Mouse (Mus musculus) MEL-GATA-1-ER (cell line): ENCODE measurements around the gene Inpp5d.

Source experiments
- DNase-seq: peaks from one replicate; pipeline ENCODE4 v3.0.0-alpha.2; 2012; ENCODE audit warnings: low read depth; ENCODE audit errors: extremely low read depth

The Inpp5d gene

DNA sequence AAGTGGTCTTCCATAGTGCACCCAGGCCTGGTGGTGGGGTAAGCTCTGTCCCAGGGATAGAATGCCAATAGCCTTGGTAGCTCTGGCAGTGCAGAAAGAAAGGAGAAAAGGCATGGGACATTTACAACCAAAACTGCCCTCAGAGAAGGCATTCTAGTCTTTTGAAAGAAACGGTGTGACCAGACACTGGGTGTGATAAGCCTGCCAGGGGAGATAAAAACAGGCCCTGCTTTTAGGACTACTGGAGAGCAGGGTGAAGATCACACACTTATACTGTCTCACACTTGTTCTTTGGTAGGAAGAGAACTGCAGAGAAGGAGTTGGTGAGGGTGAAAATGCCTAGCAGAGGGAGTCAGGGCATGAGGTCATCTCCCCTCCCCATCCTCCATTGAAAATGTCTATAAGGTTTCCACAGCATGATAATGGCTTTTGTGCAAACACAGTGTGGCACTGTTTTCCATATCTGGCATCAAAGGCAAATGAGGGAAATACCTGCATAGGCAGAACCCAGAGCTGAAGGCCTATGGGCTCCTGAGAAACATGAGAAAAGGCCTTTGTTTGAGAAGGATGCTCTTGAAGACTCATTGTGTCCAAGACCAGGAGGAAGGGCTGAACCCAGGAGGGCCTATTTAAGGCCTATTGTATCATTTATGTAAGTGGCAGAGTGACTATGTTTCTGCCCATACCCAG, 4.0 kb downstream of the Inpp5d start:
- DNase-seq, result no peak

GRCm38 (mm10) chr1:87624826-87625225, 4.7 kb downstream of the Inpp5d start:
- no peak for DNase-seq

- DNase-seq, result no peak
These were observed 5.3 kb downstream of the Inpp5d start for GRCm38 (mm10) chr1:87625254-87626025.

GRCm38 (mm10) chr1:87626344-87626743, 6.2 kb downstream of the Inpp5d start:
- peak; percentile 73 for DNase-seq

DNA sequence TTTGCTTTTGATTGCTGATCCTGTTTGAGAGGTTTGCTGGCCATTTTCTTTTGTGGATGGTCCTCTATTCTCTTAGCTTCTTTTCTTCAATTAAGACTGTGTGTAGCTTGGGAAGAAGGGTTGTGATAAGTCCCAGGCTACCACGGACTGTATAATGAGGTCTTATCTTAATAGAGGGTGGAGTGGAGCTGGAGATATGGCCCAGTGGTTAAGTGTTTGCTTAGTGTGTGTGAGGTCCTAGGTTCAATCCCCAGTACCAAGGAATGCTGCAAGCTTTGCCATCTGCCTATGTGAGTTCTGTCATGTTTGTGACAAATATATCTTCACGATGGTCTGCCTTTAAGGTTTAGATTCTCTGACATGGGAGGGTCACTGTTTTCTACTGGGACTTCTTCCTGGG, 8.0 kb downstream of the Inpp5d start:
- peak; percentile 73 for DNase-seq

GRCm38 (mm10) chr1:87631584-87631983, 11.5 kb downstream of the Inpp5d start:
- no peak for DNase-seq

- no peak for DNase-seq
These were observed 12.1 kb downstream of the Inpp5d start for GRCm38 (mm10) chr1:87632163-87632562.

- DNase-seq, result no peak
These were observed 16.6 kb downstream of the Inpp5d start for GRCm38 (mm10) chr1:87636716-87637117.

- DNase-seq, result peak; percentile 79
These were observed 17.2 kb downstream of the Inpp5d start for GRCm38 (mm10) chr1:87637121-87637877.

DNA sequence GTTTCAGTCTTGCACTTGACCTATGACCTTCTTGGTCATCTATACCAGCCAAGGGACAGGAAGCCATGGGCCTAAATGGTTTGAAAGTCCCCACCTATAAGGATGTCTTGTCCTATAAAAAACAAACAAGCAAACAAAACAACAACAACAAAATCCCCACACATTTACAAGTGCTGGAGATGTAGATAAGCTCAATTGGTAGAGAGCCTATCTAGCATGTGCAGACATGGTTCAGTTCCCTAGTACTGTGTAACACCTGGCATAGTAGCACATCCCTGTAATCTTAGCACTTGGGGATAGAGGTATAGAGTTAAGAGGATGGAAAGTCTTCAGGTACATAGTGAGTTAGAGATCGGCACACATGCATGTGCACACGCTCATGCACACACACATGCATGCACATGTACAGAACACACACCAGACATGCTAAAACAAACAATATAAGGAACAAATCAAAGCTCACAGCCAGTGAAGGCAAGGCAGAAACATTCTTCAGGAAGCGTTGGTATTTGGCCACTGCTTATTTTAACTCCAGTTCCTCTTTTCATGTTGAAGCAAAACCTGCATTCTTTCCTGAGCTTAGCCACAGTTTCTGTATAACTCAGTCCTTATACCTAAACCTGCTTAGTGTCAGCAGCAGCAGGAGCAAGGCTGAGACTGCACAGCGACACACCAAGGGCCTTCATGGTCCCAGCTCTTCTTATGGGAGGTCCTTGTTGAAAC, 17.9 kb downstream of the Inpp5d start:
- no peak for DNase-seq

- DNase-seq, result no peak
These were observed 19.6 kb downstream of the Inpp5d start for GRCm38 (mm10) chr1:87639724-87640123.

DNA sequence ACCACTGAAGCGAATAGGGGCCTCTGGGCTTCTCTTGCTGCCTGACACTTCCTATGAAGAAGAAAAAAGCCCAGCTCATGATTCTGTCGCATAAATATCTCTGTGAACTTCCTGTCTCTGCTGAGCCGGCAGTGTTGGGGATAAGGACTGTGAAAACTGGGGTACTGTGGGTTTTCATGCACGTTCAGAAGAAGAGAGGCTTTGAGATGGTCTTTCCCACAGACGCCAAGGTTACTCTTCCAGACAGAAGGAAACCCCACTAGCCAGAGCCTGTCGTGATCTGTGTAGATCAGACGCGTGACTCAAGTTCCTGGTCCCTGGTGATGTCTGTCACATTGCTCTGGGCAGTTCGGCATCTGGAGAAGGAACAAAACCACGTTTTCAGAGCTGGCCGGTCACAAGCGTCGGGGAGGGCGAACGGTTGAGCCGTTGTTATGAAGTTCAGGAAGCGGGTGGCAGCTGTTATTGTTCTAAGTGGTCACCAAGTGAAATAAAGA, 20.1 kb downstream of the Inpp5d start:
- DNase-seq, result no peak

DNA sequence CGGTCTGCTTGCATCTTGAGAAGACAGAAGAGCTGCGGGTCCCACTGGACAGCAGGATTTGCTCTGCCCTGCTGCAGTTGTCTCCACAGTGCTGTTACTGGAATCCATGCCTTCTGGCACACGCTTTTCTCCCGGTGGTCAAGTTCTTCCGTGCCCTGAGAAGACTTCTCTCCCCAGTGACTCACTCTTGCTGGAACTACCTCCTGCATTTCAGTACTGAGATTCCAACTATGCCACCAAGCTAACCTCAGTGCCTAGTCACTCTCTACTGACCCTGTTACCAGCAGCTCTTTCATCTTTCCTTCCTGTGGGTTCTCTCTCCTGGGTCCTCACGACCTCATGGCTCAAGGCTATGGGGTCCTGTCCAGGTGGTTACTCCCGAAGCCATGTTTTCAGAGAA, 22.9 kb downstream of the Inpp5d start:
- no peak for DNase-seq

GRCm38 (mm10) chr1:87645041-87645440, 24.9 kb downstream of the Inpp5d start:
- DNase-seq, result no peak

GRCm38 (mm10) chr1:87645748-87646147, 25.6 kb downstream of the Inpp5d start:
- DNase-seq, result no peak

GRCm38 (mm10) chr1:87647820-87648219, 27.7 kb downstream of the Inpp5d start:
- no peak for DNase-seq

DNA sequence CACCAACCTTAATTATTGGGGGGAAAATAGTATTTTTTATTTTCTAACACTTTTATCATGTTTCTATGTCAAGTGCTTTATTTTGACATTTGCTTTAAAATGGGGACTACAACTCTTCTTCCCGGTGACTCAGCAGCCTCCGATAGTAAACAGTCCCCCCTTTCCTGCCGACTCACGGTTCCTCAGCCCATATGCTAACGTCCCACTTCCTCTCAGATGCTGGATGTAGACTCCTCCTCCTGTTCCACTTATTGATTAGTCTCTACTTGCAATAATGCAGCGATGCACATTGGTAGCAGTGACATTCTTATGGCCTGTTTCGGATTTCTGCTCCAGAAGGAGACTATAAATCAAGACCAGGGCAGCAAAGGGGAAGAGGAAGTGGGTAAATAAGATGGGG, 28.5 kb downstream of the Inpp5d start:
- DNase-seq, result no peak

GRCm38 (mm10) chr1:87649219-87649805, 29.2 kb downstream of the Inpp5d start:
- DNase-seq, result no peak

DNA sequence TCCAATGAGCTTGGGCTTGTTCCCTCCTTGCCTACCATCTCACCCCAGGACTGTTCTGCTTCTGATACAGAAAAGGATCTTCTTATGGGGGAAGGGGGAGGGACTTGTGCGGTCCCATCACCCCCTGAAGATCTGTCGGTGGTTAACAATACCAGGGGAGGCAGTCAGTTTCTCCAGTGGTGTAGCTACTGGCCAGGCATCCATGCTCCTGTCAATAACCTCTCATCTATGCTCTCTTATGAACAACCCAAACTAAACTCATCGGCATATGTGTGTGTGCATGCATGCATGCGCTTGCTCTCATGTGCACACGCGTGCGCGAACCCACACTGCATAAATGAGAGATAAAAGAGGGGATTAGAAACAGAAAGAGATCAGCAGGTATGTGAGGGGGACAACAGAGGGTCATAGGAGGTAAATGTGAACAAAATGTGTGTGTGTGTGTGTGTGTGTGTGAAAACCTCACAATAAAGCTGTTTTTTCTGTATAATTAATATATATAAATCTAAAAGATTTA, 29.9 kb downstream of the Inpp5d start:
- no peak for DNase-seq

DNA sequence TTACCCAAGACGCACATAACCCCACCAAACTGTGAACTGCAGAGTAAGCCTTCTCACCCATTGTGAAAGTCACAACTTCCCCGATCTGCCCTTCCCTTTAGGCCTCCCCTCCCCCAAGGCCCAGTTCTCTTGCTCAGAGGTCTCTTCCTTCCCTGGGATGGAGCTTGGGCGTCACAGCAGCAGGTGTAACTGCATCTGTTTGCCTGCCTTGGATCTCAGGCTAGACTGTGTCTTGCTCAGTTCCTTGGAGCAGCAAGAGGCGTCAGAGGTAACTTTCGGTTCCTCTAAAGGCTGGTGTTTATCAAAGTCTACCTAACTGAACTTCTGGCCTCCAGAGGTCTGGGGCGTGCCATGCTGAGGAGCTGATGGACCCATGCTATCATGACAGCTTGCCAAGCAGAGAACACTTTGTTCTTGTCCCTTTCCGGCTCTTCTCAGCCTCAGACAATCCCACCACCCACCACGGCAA, 30.5 kb downstream of the Inpp5d start:
- DNase-seq, result no peak

DNA sequence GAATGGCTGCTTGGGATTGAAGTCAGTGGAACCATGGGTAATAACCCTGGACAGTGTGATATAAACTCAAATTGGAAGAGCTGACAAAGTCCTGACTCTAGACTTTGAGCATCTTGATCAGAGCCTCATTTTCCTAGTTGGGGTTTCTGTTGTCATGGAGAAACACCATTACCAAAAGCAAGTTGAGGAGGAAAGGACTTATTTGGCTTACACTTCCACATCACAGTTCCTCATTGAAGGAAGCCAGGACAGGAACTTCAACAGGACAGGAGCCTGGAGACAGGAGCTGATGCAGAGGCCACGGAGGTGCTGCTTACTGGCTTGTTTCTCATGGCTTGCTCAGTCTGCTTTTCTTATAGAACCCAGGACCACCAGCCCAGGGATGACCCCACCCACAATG, 31.3 kb downstream of the Inpp5d start:
- no peak for DNase-seq
